Mouse (Mus musculus) megakaryocyte, embryonic 14.5 days (primary cell): ENCODE results near the gene Rnd2.

Source experiments
- FLI1 ChIP-seq: IDR thresholded peaks from 2 replicates; pipeline ENCODE4 v1.6.1; 2012; ENCODE audit warnings: low read length, inconsistent platforms, mixed read lengths
- GATA1 ChIP-seq: IDR thresholded peaks from 3 replicates; pipeline ENCODE4 v1.6.1; 2012; ENCODE audit warnings: mixed read lengths, low read length, inconsistent platforms, borderline replicate concordance

DNA sequence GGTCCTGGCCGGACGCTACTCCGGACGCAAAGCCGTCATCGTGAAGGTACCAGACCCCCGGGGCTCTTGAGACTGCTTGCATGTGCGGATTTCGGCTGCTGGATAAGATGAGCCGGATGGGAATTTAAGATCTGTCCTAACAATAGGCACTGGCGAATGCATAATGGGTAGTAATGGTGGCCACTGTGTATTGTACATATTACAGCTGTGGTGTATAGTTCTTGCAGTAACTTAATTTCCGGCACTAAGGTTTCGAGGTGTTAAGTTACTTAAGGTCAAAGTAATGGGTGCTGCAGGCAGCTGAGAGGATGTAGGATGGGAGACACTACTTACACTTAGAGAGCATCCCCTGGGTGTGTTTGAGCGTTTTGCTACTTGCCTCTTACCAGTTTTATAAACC lies 22.0 kb upstream of the Rnd2 start:
- TF ChIP-seq GATA1 (no peak), FLI1 (no peak)
